In the genomic region with DNA sequence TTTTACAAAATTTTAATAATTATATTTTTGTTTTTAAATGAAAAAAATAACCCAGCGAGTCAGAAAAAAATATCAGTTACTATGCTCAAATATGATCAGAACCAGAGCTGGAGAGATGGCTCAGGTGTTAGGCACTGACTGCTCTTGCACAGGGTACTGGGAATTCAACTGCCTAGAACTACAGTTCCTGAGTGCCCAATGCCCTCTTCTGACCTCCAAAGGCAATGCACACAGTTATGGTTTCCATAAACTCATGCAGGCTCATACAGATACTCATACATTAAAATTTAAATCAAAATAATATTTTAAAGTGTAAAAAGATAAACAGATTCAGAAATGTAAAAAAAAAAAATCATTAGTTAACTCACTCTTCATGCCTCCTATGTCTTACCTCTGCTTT, we compare ENCODE assay signal across 32 mouse cellular contexts.
"Had no signal": no experiment of that assay in that cellular context is flagged by ENCODE, and none has a peak within 500 bp of the region (broad histone marks: within the 10 kb centered on the region; RNA-seq: fewer than 3 reads in every experiment).

No protein-coding gene starts in this region.

- H3K27ac ChIP-seq: limb, embryonic 10.5 days; limb, embryonic 12.5 days; limb, embryonic 13.5 days; limb, embryonic 15.5 days; liver, embryonic 12.5 days; liver, embryonic 13.5 days; liver, embryonic 14.5 days; liver, embryonic 15.5 days; lung, embryonic 15.5 days; macrophage; midbrain, embryonic 10.5 days; midbrain, embryonic 12.5 days; midbrain, embryonic 13.5 days; midbrain, embryonic 15.5 days; neural tube, embryonic 12.5 days had no signal

- H3K4me3 ChIP-seq: limb, embryonic 10.5 days; limb, embryonic 12.5 days; limb, embryonic 13.5 days; limb, embryonic 15.5 days; liver, embryonic 12.5 days; liver, embryonic 13.5 days; liver, embryonic 15.5 days; lung, embryonic 15.5 days; megakaryocyte, embryonic 14.5 days; midbrain, embryonic 10.5 days; midbrain, embryonic 12.5 days; midbrain, embryonic 13.5 days; midbrain, embryonic 15.5 days; myocyte; neural tube, embryonic 12.5 days had no signal

- H3K27me3 ChIP-seq: limb, embryonic 12.5 days; limb, embryonic 13.5 days; limb, embryonic 15.5 days; liver, embryonic 12.5 days; liver, embryonic 13.5 days; liver, embryonic 15.5 days; lung, embryonic 15.5 days; megakaryocyte, embryonic 14.5 days; midbrain, embryonic 12.5 days; midbrain, embryonic 13.5 days; midbrain, embryonic 15.5 days; neural tube, embryonic 12.5 days had no signal

- ATAC-seq: liver, embryonic 12.5 days; liver, postnatal 0 days; lung, postnatal 0 days; midbrain, embryonic 13.5 days; midbrain, embryonic 15.5 days; midbrain, embryonic 16.5 days had no signal

- H3K4me1 ChIP-seq: limb, embryonic 10.5 days; limb, embryonic 12.5 days; limb, embryonic 13.5 days; limb, embryonic 15.5 days; liver, embryonic 12.5 days; liver, embryonic 13.5 days; liver, embryonic 15.5 days; lung, embryonic 15.5 days; megakaryocyte, embryonic 14.5 days; midbrain, embryonic 10.5 days; midbrain, embryonic 12.5 days; midbrain, embryonic 13.5 days; midbrain, embryonic 15.5 days; neural tube, embryonic 12.5 days had no signal

- H3K9ac ChIP-seq: limb, embryonic 12.5 days; limb, embryonic 13.5 days; limb, embryonic 15.5 days; liver, embryonic 12.5 days; liver, embryonic 13.5 days; liver, embryonic 14.5 days; liver, embryonic 15.5 days; liver, postnatal 0 days; lung, embryonic 14.5 days; lung, embryonic 15.5 days; midbrain, embryonic 12.5 days; midbrain, embryonic 13.5 days; midbrain, embryonic 15.5 days; neural tube, embryonic 12.5 days had no signal

- H3K36me3 ChIP-seq: limb, embryonic 10.5 days; limb, embryonic 12.5 days; limb, embryonic 13.5 days; limb, embryonic 15.5 days; liver, embryonic 12.5 days; liver, embryonic 13.5 days; liver, embryonic 15.5 days; lung, embryonic 15.5 days; midbrain, embryonic 10.5 days; midbrain, embryonic 12.5 days; midbrain, embryonic 13.5 days; midbrain, embryonic 15.5 days; neural tube, embryonic 12.5 days had no signal

- DNase-seq: left cerebral cortex, postnatal 4 days; liver; liver, embryonic 13.5 days; liver, postnatal 0 days; lung, adult 18-20 months; lung, adult 2 months; lung, embryonic 14.5 days; lung, postnatal 10 days; lung, postnatal 14 days; lung, postnatal 36 days; lung, postnatal 4 days; midbrain, embryonic 14.5 days had no signal

- H3K4me2 ChIP-seq: limb, embryonic 12.5 days; limb, embryonic 13.5 days; limb, embryonic 15.5 days; liver, embryonic 11.5 days; liver, embryonic 12.5 days; liver, embryonic 13.5 days; liver, embryonic 15.5 days; lung, embryonic 14.5 days; lung, embryonic 15.5 days; midbrain, embryonic 11.5 days; midbrain, embryonic 12.5 days; midbrain, embryonic 13.5 days; midbrain, embryonic 15.5 days; neural tube, embryonic 12.5 days had no signal

- H3K9me3 ChIP-seq: limb, embryonic 10.5 days; limb, embryonic 12.5 days; limb, embryonic 13.5 days; limb, embryonic 15.5 days; liver, embryonic 12.5 days; liver, embryonic 13.5 days; liver, embryonic 15.5 days; lung, embryonic 15.5 days; megakaryocyte, embryonic 14.5 days; midbrain, embryonic 10.5 days; midbrain, embryonic 12.5 days; midbrain, embryonic 13.5 days; midbrain, embryonic 15.5 days; neural tube, embryonic 12.5 days had no signal
